Mouse (Mus musculus) kidney, embryonic 14.5 days (tissue): ENCODE measurements at regions not wholly inside any gene's neighbourhood (a gene's known extent, or its start where the extent isn't known, plus 50 kb on each side); places are given as distances from the start of the nearest gene placed in this dataset.

Experiments
- ATAC-seq: fragments of 200-750 bp; cut with Nextera tagmentation; 2 replicates; pipeline ENCODE4 v1.8.0; 2017; ENCODE audit warnings: moderate number of reproducible peaks, mild to moderate bottlenecking, moderate TSS enrichment, moderate library complexity; ENCODE audit not compliant: low FRiP score, low TSS enrichment
- H3K27ac ChIP-seq: fragments of 300-500 bp; sonication (generic); 2 replicates; pipeline ENCODE4 v1.5.1; 2014; ENCODE audit warnings: low read depth, mild to moderate bottlenecking, low read length, moderate library complexity, mixed read lengths
- H3K27me3 ChIP-seq: fragments of 300-500 bp; sonication (generic); 2 replicates; pipeline ENCODE4 v1.6.1; 2014; ENCODE audit warnings: mild to moderate bottlenecking, low read length; ENCODE audit not compliant: control insufficient read depth, insufficient read depth
- H3K36me3 ChIP-seq: fragments of 300-500 bp; sonication (generic); 2 replicates; pipeline ENCODE4 v1.6.1; 2014; ENCODE audit warnings: low read length, mixed read lengths; ENCODE audit not compliant: control insufficient read depth, insufficient read depth
- H3K4me1 ChIP-seq: fragments of 300-500 bp; sonication (generic); 2 replicates; pipeline ENCODE4 v1.6.1; 2014; ENCODE audit warnings: low read length, mixed read lengths; ENCODE audit not compliant: control insufficient read depth, insufficient read depth
- H3K4me2 ChIP-seq: fragments of 300-500 bp; sonication (generic); replicated peaks from 2 replicates; pipeline ENCODE4 v1.6.1; 2014; ENCODE audit warnings: low read depth, mild to moderate bottlenecking, low read length
- H3K4me3 ChIP-seq: fragments of 300-500 bp; sonication (generic); 2 replicates; pipeline ENCODE4 v1.5.1; 2014; ENCODE audit warnings: mild to moderate bottlenecking, low read length
- H3K9ac ChIP-seq: fragments of 300-500 bp; sonication (generic); 2 replicates; pipeline ENCODE4 v1.6.1; 2014; ENCODE audit warnings: low read depth, mild to moderate bottlenecking, low read length, moderate library complexity
- H3K9me3 ChIP-seq: fragments of 300-500 bp; sonication (generic); 2 replicates; pipeline ENCODE4 v1.6.1; 2016; ENCODE audit warnings: low read length; ENCODE audit not compliant: control insufficient read depth
- WGBS: fragments of 180-500 bp; shearing (Covaris S2); extraction: QIAGEN DNeasy Blood & Tissue Kit; methylation state at CpG from one replicate; pipeline ENCODE4 v1.1.7; 2014; 5-methylcytosine and 5-hydroxymethylcytosine counted together

GRCm38 (mm10) chr1:80823953-80824352, 65.6 kb upstream of the Dock10 start:
- Histone ChIP-seq H3K9ac (no peak overlapping the region), H3K4me1 (no peaks in the 10 kb centered on the region), H3K27ac (no peak overlapping the region), H3K4me3 (no peak overlapping the region), H3K4me2 (no peak overlapping the region), H3K27me3 (no peaks in the 10 kb centered on the region), H3K36me3 (no peaks in the 10 kb centered on the region), H3K9me3 (no peaks in the 10 kb centered on the region)
- ATAC-seq = no peak
- WGBS = 89% methylated on average over 3 of the region's 3 CpGs

GRCm38 (mm10) chr1:80822185-80822584, 63.9 kb upstream of the Dock10 start:
- ATAC-seq = no peak
- WGBS = 86% methylated on average over 1 of the region's 1 CpGs

GRCm38 (mm10) chr1:80812906-80813305, 54.6 kb upstream of the Dock10 start:
- Histone ChIP-seq H3K4me2 (no peak overlapping the region), H3K36me3 (no peaks in the 10 kb centered on the region), H3K9ac (no peak overlapping the region), H3K9me3 (no peaks in the 10 kb centered on the region), H3K27ac (no peak overlapping the region), H3K27me3 (no peaks in the 10 kb centered on the region), H3K4me3 (no peak overlapping the region), H3K4me1 (no peaks in the 10 kb centered on the region)
- no peak for ATAC-seq
- WGBS = 66% methylated on average over 3 of the region's 3 CpGs

More at GRCm38 (mm10) chr1:80822185-80822584, 63.9 kb upstream of the Dock10 start:
- H3K27me3 ChIP-seq = no peaks in the 10 kb centered on the region
- no peaks in the 10 kb centered on the region for H3K9me3 ChIP-seq
- no peak overlapping the region for H3K9ac ChIP-seq
- no peak overlapping the region for H3K4me3 ChIP-seq
- no peak overlapping the region for H3K27ac ChIP-seq
- H3K4me1 ChIP-seq = no peaks in the 10 kb centered on the region
- no peaks in the 10 kb centered on the region for H3K36me3 ChIP-seq
- H3K4me2 ChIP-seq = no peak overlapping the region
